Mouse (Mus musculus): ENCODE results near the gene Mgat3. TPM values are rescaled to one million over a fixed set of nuclear protein-coding genes. Genes with fewer than 3 reads are reported as not detected.

Gene Mgat3
- polyA plus RNA-seq, 1 experiment from 2014 or later: 5.5 TPM

DNA sequence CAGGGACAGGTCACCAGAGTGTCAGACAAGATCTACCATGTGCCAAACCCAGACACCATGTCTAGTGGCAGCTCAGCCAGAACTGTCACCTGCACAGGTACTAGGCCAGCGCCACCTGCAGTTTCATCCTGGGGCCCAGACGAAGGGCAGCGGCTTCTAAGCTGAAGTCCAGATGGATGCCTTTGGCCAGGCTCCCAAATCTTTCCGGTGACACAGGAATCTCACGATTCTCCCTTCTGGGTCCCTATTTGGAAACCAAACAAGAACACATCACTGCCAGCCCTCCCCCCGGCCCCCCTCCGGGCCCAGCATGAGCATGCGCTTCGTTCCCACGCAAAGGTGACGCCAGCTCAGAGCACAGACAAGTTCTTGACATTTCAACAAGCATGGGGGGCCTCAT is 10.2 kb upstream of the Mgat3 start:
- no peak overlapping the region for H3K4me2 ChIP-seq (replicated peaks)
- H3K27me3 ChIP-seq: no peaks in the 10 kb centered on the region
- no peaks in the 10 kb centered on the region for H3K9me3 ChIP-seq (replicated peaks)
- H3K27ac ChIP-seq (replicated peaks): no peak overlapping the region
- no peak for ATAC-seq (ENCODE audit: insufficient number of reproducible peaks, low FRiP score, low TSS enrichment, low read depth)
- H3K36me3 ChIP-seq: peaks cover 44% of the 10 kb centered on the region
- H3K4me1 ChIP-seq: peaks cover 29% of the 10 kb centered on the region
- no peak overlapping the region for H3K4me3 ChIP-seq (replicated peaks)
- no peak overlapping the region for H3K9ac ChIP-seq
- 88% methylated on average over 11 of the region's 11 CpGs for WGBS

DNA sequence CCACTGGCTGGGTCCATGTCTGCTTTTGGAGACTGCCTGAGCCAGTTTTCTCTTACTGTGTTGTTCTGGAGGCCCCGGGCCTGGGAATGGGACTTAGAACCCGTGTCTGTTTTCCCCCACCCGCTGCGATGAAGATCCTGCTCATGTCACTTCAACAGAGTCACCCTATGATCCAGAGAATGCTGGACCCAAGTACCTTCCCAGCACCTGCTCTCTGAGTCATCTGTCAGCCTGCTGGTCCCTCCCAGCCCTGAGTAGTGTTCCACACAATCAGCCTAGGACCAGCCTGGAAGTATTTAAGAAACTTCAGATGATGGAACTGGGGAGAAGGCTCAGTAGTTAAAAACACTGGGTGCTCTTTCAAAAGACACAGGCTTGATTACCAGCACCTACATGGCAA is 9.8 kb upstream of the Mgat3 start:
- Histone ChIP-seq H3K4me1 (peaks cover 24% of the 10 kb centered on the region), H3K4me3 (replicated peaks) (no peak overlapping the region), H3K27ac (replicated peaks) (no peak overlapping the region), H3K9ac (no peak overlapping the region), H3K27me3 (no peaks in the 10 kb centered on the region), H3K9me3 (replicated peaks) (no peaks in the 10 kb centered on the region), H3K36me3 (peaks cover 42% of the 10 kb centered on the region), H3K4me2 (replicated peaks) (no peak overlapping the region)
- no peak for ATAC-seq (ENCODE audit: insufficient number of reproducible peaks, low FRiP score, low TSS enrichment, low read depth)
- 83% methylated on average over 4 of the region's 4 CpGs for WGBS

DNA sequence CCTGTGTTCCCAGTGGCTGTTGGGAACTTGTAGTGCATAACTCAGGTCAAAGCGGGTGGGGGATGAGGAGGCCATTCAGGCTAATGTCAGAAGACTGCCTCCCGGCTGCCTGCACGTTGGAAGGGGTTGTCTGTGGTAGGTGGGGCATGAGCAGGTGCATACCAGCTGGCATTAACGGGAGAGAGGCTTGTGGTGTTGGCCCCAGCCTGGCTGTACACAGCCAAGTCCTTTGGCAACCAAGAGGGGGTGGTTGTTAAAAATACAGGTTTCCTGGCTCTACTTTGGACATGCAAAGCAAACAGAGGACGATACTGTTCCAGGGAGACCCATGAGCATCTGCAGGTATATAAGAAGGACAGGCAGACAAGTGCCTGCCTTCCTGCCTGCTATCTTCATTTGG is 8.1 kb upstream of the Mgat3 start:
- ATAC-seq (ENCODE audit: insufficient number of reproducible peaks, low FRiP score, low TSS enrichment, low read depth): no peak
- Histone ChIP-seq H3K4me2 (replicated peaks) (no peak overlapping the region), H3K4me1 (peaks cover 8% of the 10 kb centered on the region; the same call in 1 of the 2 replicates), H3K27me3 (no peaks in the 10 kb centered on the region), H3K9ac (no peak overlapping the region), H3K27ac (replicated peaks) (no peak overlapping the region), H3K36me3 (peaks cover 29% of the 10 kb centered on the region), H3K4me3 (replicated peaks) (no peak overlapping the region), H3K9me3 (replicated peaks) (no peaks in the 10 kb centered on the region)
- WGBS: 43% methylated on average over 5 of the region's 5 CpGs

DNA sequence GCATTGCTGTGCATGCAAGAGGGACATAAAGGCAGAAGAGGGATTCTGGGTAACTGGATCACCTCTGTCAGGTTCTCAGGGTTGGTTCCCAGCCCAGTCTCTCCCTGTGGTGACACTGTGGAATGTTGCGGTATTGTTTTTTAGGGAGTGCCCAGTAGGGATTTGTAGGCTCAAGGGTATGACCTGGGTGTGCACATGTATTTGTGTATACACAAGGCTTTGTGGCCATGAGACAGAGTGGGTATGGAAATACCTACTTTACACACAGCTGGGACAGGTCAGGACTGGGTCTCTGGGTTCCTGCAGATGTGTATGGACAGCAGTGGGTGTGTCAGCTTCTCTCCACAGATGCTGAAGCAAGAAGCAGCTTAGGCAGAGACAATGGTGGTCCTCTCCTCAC is 4.0 kb upstream of the Mgat3 start:
- Histone ChIP-seq H3K9me3 (replicated peaks) (no peaks in the 10 kb centered on the region), H3K36me3 (no peaks in the 10 kb centered on the region), H3K4me3 (replicated peaks) (no peak overlapping the region), H3K27me3 (no peaks in the 10 kb centered on the region), H3K4me2 (replicated peaks) (no peak overlapping the region), H3K4me1 (peaks cover 25% of the 10 kb centered on the region), H3K27ac (replicated peaks) (no peak overlapping the region), H3K9ac (no peak overlapping the region)
- no peak for ATAC-seq (ENCODE audit: insufficient number of reproducible peaks, low FRiP score, low TSS enrichment, low read depth)
- 90% methylated on average over 1 of the region's 1 CpGs for WGBS

DNA sequence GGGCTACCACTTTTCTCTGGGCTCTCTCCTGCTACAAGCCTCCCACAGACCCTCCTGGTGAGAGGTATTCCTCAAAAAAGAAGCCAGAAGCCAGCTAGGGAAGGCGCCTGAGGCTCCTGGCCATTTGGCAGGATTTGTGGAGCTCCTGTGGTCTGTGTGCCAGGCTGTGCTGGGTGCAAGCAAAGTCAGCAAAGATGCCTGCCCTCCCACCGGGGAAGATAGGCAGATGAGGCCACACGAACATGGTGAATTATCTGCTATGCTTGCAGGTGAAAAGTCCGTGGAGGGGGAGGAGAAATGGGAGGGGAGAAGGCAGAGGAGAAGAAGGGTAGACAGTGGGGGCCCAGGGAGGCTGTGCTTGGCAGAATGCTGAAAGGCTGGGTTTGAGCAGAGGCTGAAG is 3.2 kb upstream of the Mgat3 start:
- H3K4me2 ChIP-seq (replicated peaks): no peak overlapping the region
- 56% methylated on average over 4 of the region's 4 CpGs for WGBS
- H3K4me1 ChIP-seq: peaks cover 33% of the 10 kb centered on the region
- H3K27ac ChIP-seq (replicated peaks): no peak overlapping the region
- H3K9me3 ChIP-seq (replicated peaks): no peaks in the 10 kb centered on the region
- no peak overlapping the region for H3K9ac ChIP-seq
- no peak for ATAC-seq (ENCODE audit: insufficient number of reproducible peaks, low FRiP score, low TSS enrichment, low read depth)
- no peak overlapping the region for H3K4me3 ChIP-seq (replicated peaks)
- no peaks in the 10 kb centered on the region for H3K36me3 ChIP-seq
- no peaks in the 10 kb centered on the region for H3K27me3 ChIP-seq

DNA sequence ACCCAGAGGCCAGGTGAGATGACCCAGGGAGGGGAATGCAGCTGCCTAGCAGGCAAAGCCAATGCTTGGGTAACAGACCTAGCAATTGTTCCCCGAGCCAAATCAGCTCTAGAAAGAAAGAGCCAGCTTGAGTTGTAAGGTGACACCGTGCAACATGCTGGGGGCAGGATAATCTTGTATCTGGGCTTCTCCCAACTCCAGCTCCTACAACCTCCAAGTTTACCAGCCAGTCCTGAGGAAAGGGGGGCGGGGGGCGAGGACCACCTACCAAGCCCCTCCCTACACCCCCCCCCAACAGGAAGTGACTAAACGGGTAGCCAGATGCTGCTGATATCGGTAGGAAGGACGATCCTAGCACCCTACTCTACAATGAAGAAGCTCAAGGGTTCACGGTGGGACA is 2.2 kb upstream of the Mgat3 start:
- WGBS: 8% methylated on average over 8 of the region's 8 CpGs
- Histone ChIP-seq H3K4me2 (replicated peaks) (no peak overlapping the region), H3K27me3 (no peaks in the 10 kb centered on the region), H3K4me3 (replicated peaks) (no peak overlapping the region), H3K4me1 (peaks cover 34% of the 10 kb centered on the region), H3K9me3 (replicated peaks) (no peaks in the 10 kb centered on the region), H3K36me3 (no peaks in the 10 kb centered on the region), H3K27ac (replicated peaks) (0 out of 2 replicates have a peak overlapping the region, but pooled peaks have one; percentile 9), H3K9ac (no peak overlapping the region)
- no peak for ATAC-seq (ENCODE audit: insufficient number of reproducible peaks, low FRiP score, low TSS enrichment, low read depth)

DNA sequence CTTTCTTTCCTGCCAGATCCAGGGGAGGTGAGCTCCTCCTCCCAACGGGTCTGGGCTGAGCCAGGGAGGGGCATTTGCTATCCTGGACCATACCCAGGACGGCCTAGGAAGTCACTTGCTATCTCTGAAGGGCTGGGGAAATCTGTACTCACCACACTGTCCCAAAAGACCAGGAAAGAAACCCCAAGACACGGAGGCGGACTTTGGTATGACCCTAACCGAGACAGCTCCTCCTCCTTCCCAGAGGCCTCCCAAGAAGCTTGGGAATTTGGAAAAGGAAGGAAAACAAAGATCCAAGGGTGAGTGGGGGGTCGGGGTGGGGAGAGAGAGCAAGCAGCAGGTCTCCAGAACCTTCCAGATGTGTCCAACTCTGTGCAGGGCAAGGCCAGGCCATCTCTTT is 1.7 kb upstream of the Mgat3 start:
- Histone ChIP-seq H3K27ac (replicated peaks) (no peak overlapping the region), H3K36me3 (no peaks in the 10 kb centered on the region), H3K9ac (no peak overlapping the region), H3K4me1 (peaks cover 34% of the 10 kb centered on the region), H3K27me3 (no peaks in the 10 kb centered on the region), H3K4me3 (replicated peaks) (no peak overlapping the region), H3K4me2 (replicated peaks) (no peak overlapping the region), H3K9me3 (replicated peaks) (no peaks in the 10 kb centered on the region)
- no peak for ATAC-seq (ENCODE audit: insufficient number of reproducible peaks, low FRiP score, low TSS enrichment, low read depth)
- 22% methylated on average over 6 of the region's 6 CpGs for WGBS

DNA sequence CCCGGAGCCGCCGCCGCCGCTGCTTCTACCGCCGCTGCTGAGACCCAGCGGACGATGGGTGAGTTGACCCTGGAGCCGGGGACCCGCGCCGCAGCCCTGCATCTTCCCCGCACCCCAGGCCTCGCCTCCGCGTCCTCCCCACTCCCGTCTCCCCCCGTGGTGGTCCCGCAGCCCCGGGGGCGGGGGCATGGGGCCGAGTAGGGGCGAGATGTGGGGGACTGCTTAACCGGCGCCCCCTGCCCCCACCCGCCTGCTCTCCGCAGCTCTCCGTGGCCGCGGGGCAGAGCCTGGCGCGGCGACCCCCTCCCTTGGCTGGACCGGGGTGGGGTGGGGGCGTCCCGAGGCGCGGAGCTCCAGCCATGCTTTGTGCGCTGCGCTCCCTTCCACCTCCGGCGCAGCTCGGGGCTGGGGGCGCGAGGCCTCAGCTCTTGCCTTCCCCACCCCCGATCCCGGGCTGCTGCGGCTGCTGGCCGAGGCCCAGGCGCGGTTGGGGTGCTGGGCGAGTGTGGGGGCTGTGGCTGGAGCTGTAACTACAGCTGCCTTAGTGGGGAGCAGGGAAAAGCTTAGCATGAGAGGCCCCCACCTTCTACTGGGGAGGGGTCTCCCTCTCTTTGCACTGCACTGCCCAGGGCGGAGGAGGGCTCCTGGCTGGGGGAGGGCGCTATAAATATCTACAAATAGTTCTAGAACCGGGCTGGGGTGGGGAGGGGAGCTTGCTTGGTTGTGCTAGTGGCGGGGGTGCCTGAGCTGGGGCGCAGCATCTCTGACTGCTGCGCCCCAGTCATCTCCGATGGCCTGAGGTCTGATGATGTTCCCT is 468 bp downstream of the Mgat3 start:
- peak overlapping the region; percentile 77 for H3K4me2 ChIP-seq (replicated peaks)
- ATAC-seq (ENCODE audit: insufficient number of reproducible peaks, low FRiP score, low TSS enrichment, low read depth): peak; percentile 36
- H3K4me3 ChIP-seq (replicated peaks): peak overlapping the region; percentile 79
- H3K4me1 ChIP-seq: peaks cover 34% of the 10 kb centered on the region
- no peaks in the 10 kb centered on the region for H3K36me3 ChIP-seq
- no peaks in the 10 kb centered on the region for H3K27me3 ChIP-seq
- peak overlapping the region; percentile 88 for H3K9ac ChIP-seq
- H3K9me3 ChIP-seq (replicated peaks): no peaks in the 10 kb centered on the region
- H3K27ac ChIP-seq (replicated peaks): peak overlapping the region; percentile 87
- under 1% methylated on average over 59 of the region's 60 CpGs for WGBS

DNA sequence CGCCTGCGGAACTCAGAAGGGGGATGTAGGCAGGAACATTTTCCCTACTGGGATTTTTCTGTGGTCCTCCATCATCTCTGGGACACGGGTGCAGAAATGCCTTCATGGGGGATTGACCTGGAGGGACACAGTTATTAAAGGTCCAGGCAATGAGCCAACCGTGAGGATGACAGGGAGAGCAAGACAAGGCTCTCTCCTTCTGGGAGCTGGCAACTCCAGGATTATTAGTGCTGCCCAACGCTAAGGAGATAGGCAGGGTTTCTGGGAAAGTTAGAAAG is 1.0 kb downstream of the Mgat3 start:
- Histone ChIP-seq H3K9ac (peak overlapping the region; percentile 88; the same call in 1 of the 2 replicates), H3K9me3 (replicated peaks) (no peaks in the 10 kb centered on the region), H3K4me2 (replicated peaks) (peak overlapping the region; percentile 77), H3K27ac (replicated peaks) (peak overlapping the region; percentile 87; the same call in 1 of the 2 replicates), H3K4me1 (peaks cover 34% of the 10 kb centered on the region), H3K4me3 (replicated peaks) (peak overlapping the region; percentile 79), H3K36me3 (no peaks in the 10 kb centered on the region), H3K27me3 (no peaks in the 10 kb centered on the region)
- ATAC-seq (ENCODE audit: insufficient number of reproducible peaks, low FRiP score, low TSS enrichment, low read depth): no peak
- 6% methylated on average over 5 of the region's 5 CpGs for WGBS

DNA sequence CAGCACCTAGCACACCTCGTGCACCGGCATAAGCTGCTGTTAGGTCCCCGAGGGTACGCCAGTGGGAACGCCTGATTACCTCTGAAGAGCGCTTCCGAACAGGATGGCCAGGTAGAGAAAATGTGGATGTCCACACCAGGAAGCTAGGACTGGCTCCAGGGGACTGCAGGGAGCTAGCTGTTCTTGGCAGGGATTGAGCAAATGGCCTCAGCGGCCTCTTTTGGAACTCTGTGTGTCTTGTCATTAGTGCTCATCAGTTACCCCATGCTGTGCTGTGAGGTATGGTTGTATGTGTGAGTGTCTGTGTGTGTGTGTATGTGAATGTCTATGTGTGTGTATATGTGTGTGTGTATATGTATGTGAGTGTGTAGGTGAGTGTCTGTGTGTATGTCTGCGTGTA is 1.8 kb downstream of the Mgat3 start:
- Histone ChIP-seq H3K27ac (replicated peaks) (no peak overlapping the region), H3K4me1 (peaks cover 38% of the 10 kb centered on the region), H3K4me2 (replicated peaks) (peak overlapping the region; percentile 77), H3K4me3 (replicated peaks) (peak overlapping the region; percentile 79), H3K36me3 (no peaks in the 10 kb centered on the region), H3K27me3 (no peaks in the 10 kb centered on the region), H3K9ac (no peak overlapping the region), H3K9me3 (replicated peaks) (no peaks in the 10 kb centered on the region)
- no peak for ATAC-seq (ENCODE audit: insufficient number of reproducible peaks, low FRiP score, low TSS enrichment, low read depth)
- 76% methylated on average over 9 of the region's 9 CpGs for WGBS

DNA sequence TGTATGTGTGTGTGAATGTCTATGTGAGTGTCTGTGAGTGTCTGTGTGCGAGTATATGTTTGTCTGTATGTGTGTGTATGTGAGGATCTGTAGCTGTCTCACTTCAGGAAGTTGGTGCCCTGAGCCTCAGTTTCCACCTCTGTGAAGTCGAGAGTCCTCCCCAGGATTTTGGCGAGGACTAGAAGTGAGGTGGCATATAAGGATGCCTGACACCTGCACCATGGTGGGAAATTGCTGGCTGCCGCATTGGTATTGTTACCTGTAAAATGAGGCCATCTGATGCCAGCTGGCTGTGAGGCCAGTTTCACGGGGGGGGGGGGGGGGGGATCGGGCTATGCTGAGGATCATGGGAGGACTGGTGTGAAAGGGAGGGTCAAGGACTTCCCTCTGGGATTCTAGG is 2.2 kb downstream of the Mgat3 start:
- no peak overlapping the region for H3K4me3 ChIP-seq (replicated peaks)
- H3K27me3 ChIP-seq: no peaks in the 10 kb centered on the region
- no peak overlapping the region for H3K9ac ChIP-seq
- no peak overlapping the region for H3K4me2 ChIP-seq (replicated peaks)
- H3K4me1 ChIP-seq: peaks cover 38% of the 10 kb centered on the region
- ATAC-seq (ENCODE audit: insufficient number of reproducible peaks, low FRiP score, low TSS enrichment, low read depth): no peak
- WGBS: 63% methylated on average over 6 of the region's 6 CpGs
- no peak overlapping the region for H3K27ac ChIP-seq (replicated peaks)
- no peaks in the 10 kb centered on the region for H3K36me3 ChIP-seq
- no peaks in the 10 kb centered on the region for H3K9me3 ChIP-seq (replicated peaks)

DNA sequence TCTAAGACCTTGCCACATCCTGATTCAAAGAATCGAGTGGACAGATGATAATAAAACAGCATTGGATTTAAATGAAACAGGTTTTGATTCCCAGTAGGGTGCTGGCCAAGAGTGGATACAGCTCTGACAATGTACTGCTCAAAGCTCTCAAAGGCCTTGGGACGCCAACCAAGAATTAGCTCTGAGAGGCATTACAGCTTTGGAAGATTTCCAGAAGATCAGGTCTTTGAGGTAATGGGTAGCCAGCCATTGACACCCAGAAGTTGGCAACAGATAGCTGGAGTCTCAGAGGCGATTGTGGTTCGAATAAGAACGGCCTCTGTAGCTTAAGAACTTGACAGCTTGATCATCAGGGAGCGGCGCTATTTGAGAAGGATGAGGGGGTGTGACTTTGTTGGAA is 8.0 kb downstream of the Mgat3 start:
- Histone ChIP-seq H3K9me3 (replicated peaks) (no peaks in the 10 kb centered on the region), H3K4me3 (replicated peaks) (no peak overlapping the region), H3K36me3 (peaks cover 3% of the 10 kb centered on the region; the same call in 1 of the 2 replicates), H3K27ac (replicated peaks) (no peak overlapping the region), H3K4me2 (replicated peaks) (no peak overlapping the region), H3K27me3 (no peaks in the 10 kb centered on the region), H3K9ac (no peak overlapping the region), H3K4me1 (0 out of 2 replicates have a peak, but pooled peaks cover 4% of the 10 kb centered on the region)
- WGBS: 86% methylated on average over 7 of the region's 7 CpGs
- no peak for ATAC-seq (ENCODE audit: insufficient number of reproducible peaks, low FRiP score, low TSS enrichment, low read depth)
